Mouse (Mus musculus) lung, embryonic 16.5 days (tissue): ENCODE measurements around the gene Myh14. TPM values are rescaled to one million over a fixed set of nuclear protein-coding genes. Genes with fewer than 3 reads are reported as not detected.

Experiments
- ATAC-seq: fragments of 200-750 bp; cut with Nextera tagmentation; 2 replicates; pipeline ENCODE4 v1.8.0; 2017; ENCODE audit warnings: low read depth, mild to moderate bottlenecking, moderate library complexity
- H3K27ac ChIP-seq: fragments of 300-500 bp; sonication (generic); 2 replicates; pipeline ENCODE4 v1.5.1; 2014; ENCODE audit warnings: mild to moderate bottlenecking, control low read depth, low read length
- H3K27me3 ChIP-seq: fragments of 300-500 bp; sonication (generic); 2 replicates; pipeline ENCODE4 v1.6.1; 2014; ENCODE audit warnings: low read depth, low read length, mixed read lengths; ENCODE audit not compliant: control insufficient read depth, insufficient read depth
- H3K36me3 ChIP-seq: fragments of 300-500 bp; sonication (generic); 2 replicates; pipeline ENCODE4 v1.6.1; 2014; ENCODE audit warnings: low read length; ENCODE audit not compliant: control insufficient read depth, insufficient read depth
- H3K4me1 ChIP-seq: fragments of 300-500 bp; sonication (generic); replicated peaks from 2 replicates; pipeline ENCODE4 v1.6.1; 2014; ENCODE audit warnings: low read length, mixed read lengths; ENCODE audit not compliant: control insufficient read depth, insufficient read depth
- H3K4me2 ChIP-seq: fragments of 300-500 bp; sonication (generic); 2 replicates; pipeline ENCODE4 v1.6.1; 2014; ENCODE audit warnings: low read depth, low read length, control low read depth
- H3K4me3 ChIP-seq: fragments of 300-500 bp; sonication (generic); 2 replicates; pipeline ENCODE4 v1.5.1; 2014; ENCODE audit warnings: mild to moderate bottlenecking, low read length, control low read depth
- H3K9ac ChIP-seq: fragments of 300-500 bp; sonication (generic); 2 replicates; pipeline ENCODE4 v1.6.1; 2014; ENCODE audit warnings: low read length, control low read depth
- H3K9me3 ChIP-seq: fragments of 300-500 bp; sonication (generic); 2 replicates; pipeline ENCODE4 v1.6.1; 2016; ENCODE audit warnings: low read length; ENCODE audit not compliant: control insufficient read depth
- WGBS: fragments of 180-500 bp; shearing (Covaris S2); extraction: QIAGEN DNeasy Blood & Tissue Kit; methylation state at CpG from one replicate; pipeline ENCODE4 v1.1.7; 2014; 5-methylcytosine and 5-hydroxymethylcytosine counted together
- polyA plus RNA-seq: library from polyadenylated mRNA; unstranded; fragments of >200 nt; fragmentation: Nextera tagmentation; extraction: Ambion mirVana; gene quantifications from 2 replicates; pipeline ENCODE4 v1.2.1, GENCODE M21; 2015

Myh14 gene
- polyA plus RNA-seq, 1 experiment from 2014 or later = 38.8 TPM

DNA sequence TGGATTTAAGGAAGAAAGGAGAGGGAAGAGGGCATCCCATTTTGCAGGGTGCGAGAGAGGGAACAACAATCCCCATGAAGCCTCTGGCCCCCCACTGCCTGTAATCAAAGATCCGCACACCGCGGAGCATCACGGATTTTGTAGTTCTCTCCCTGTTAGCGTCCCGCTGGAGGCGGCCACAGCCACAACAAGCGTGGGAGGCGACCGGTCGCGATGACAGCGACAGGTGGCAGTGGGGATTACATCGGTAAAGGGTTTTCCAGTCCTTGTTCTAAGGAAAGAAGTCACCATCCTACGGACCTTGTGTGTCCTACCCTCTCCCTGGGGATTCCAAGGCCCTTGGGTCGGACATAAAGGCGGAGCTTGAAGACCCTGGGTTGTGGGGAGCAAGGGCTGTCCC is 83.7 kb downstream of the Myh14 start:
- peaks cover 47% of the 10 kb centered on the region for H3K27me3 ChIP-seq

DNA sequence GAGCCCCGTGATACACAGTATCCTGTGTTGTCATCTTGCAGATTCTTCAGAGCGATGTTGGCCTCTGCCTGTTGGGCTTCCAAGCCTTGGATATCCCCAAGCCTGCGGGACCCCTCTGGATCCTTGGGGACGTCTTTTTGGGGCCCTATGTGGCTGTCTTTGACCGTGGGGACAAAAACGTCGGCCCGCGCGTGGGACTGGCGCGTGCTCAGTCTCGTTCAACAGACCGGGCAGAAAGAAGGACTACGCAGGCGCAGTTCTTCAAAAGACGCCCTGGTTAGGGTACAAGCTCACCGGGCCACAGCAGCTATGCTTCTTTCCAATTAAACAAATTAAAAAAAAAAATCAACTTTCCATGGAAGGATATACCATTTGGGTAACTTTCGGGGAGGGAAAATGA is 84.1 kb downstream of the Myh14 start:
- Histone ChIP-seq H3K4me1 (peaks cover 25% of the 10 kb centered on the region), H3K4me2 (peak overlapping the region; percentile 49), H3K4me3 (peak overlapping the region; percentile 38; the same call in 1 of the 2 replicates), H3K27ac (no peak overlapping the region), H3K27me3 (peaks cover 43% of the 10 kb centered on the region), H3K36me3 (no peaks in the 10 kb centered on the region), H3K9ac (peak overlapping the region; percentile 27; the same call in 1 of the 2 replicates), H3K9me3 (no peaks in the 10 kb centered on the region)
- no peak for ATAC-seq
- WGBS = 13% methylated on average over 19 of the region's 19 CpGs

More for the DNA sequence above, 83.7 kb downstream of the Myh14 start:
- Histone ChIP-seq H3K36me3 (no peaks in the 10 kb centered on the region), H3K27ac (no peak overlapping the region), H3K9ac (peak overlapping the region; percentile 45), H3K4me1 (peaks cover 28% of the 10 kb centered on the region), H3K4me3 (peak overlapping the region; percentile 38), H3K9me3 (no peaks in the 10 kb centered on the region), H3K4me2 (peak overlapping the region; percentile 49)
- ATAC-seq = no peak
- 1% methylated on average over 18 of the region's 18 CpGs for WGBS

- ATAC-seq = no peak
- Histone ChIP-seq H3K9ac (no peak overlapping the region), H3K9me3 (no peaks in the 10 kb centered on the region), H3K4me1 (peaks cover 22% of the 10 kb centered on the region), H3K36me3 (no peaks in the 10 kb centered on the region), H3K4me2 (no peak overlapping the region), H3K4me3 (no peak overlapping the region), H3K27ac (no peak overlapping the region), H3K27me3 (peaks cover 34% of the 10 kb centered on the region)
- WGBS = 91% methylated on average over 6 of the region's 6 CpGs
Observed at GRCm38 (mm10) chr7:44585606-44586005, 85.0 kb downstream of the Myh14 start.

GRCm38 (mm10) chr7:44584921-44585320 is 85.7 kb downstream of the Myh14 start:
- Histone ChIP-seq H3K9ac (no peak overlapping the region), H3K4me2 (no peak overlapping the region), H3K9me3 (no peaks in the 10 kb centered on the region), H3K4me1 (peaks cover 18% of the 10 kb centered on the region), H3K27ac (no peak overlapping the region), H3K4me3 (no peak overlapping the region), H3K36me3 (no peaks in the 10 kb centered on the region), H3K27me3 (peaks cover 28% of the 10 kb centered on the region)
- WGBS = 83% methylated on average over 6 of the region's 6 CpGs
- ATAC-seq = no peak

GRCm38 (mm10) chr7:44584265-44584804 is 86.3 kb downstream of the Myh14 start:
- ATAC-seq = no peak
- no peak overlapping the region for H3K27ac ChIP-seq
- H3K4me1 ChIP-seq = peaks cover 12% of the 10 kb centered on the region
- H3K27me3 ChIP-seq = peaks cover 23% of the 10 kb centered on the region
- WGBS = 51% methylated on average over 4 of the region's 4 CpGs
- H3K9me3 ChIP-seq = no peaks in the 10 kb centered on the region
- no peak overlapping the region for H3K4me2 ChIP-seq
- no peak overlapping the region for H3K9ac ChIP-seq
- H3K36me3 ChIP-seq = no peaks in the 10 kb centered on the region
- no peak overlapping the region for H3K4me3 ChIP-seq

- 33% methylated on average over 1 of the region's 1 CpGs for WGBS
- no peak overlapping the region for H3K4me2 ChIP-seq
- peak; percentile 87 for ATAC-seq
- H3K9ac ChIP-seq = no peak overlapping the region
- H3K27me3 ChIP-seq = peaks cover 17% of the 10 kb centered on the region
- peaks cover 3% of the 10 kb centered on the region; the same call in 1 of the 2 replicates for H3K9me3 ChIP-seq
- H3K36me3 ChIP-seq = no peaks in the 10 kb centered on the region
- H3K27ac ChIP-seq = peak overlapping the region; percentile 86
- no peak overlapping the region for H3K4me3 ChIP-seq
- peaks cover 7% of the 10 kb centered on the region for H3K4me1 ChIP-seq
Observed at GRCm38 (mm10) chr7:44583146-44583545, 87.5 kb downstream of the Myh14 start.

GRCm38 (mm10) chr7:44582709-44583108 is 87.9 kb downstream of the Myh14 start:
- H3K36me3 ChIP-seq = no peaks in the 10 kb centered on the region
- peaks cover 3% of the 10 kb centered on the region; the same call in 1 of the 2 replicates for H3K9me3 ChIP-seq
- peak overlapping the region; percentile 86 for H3K27ac ChIP-seq
- 28% methylated on average over 5 of the region's 5 CpGs for WGBS
- H3K4me2 ChIP-seq = no peak overlapping the region; the same call in 1 of the 2 replicates
- H3K27me3 ChIP-seq = peaks cover 14% of the 10 kb centered on the region
- H3K4me1 ChIP-seq = peaks cover 7% of the 10 kb centered on the region
- H3K9ac ChIP-seq = no peak overlapping the region
- ATAC-seq = peak; percentile 64
- H3K4me3 ChIP-seq = no peak overlapping the region

DNA sequence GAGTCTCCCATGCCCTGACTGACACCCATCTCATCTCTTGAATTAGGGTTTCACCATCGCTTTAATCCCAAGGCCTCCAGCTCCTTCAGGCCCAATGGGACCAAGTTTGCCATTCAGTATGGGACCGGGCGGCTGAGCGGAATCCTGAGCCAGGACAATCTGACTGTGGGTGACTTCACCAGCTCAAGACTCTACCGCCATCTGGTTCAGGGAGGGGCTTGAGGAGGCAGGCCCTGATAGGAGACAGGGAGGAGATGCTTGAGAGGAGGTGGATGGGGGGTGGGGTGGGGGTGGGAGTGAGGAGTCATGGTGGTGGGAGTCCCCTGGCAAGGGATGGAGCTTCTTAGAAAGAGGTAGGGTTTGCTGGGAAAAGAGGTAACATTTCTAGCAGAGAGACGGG is 89.0 kb downstream of the Myh14 start:
- Histone ChIP-seq H3K9ac (no peak overlapping the region), H3K27me3 (peaks cover 5% of the 10 kb centered on the region; the same call in 1 of the 2 replicates), H3K4me2 (no peak overlapping the region), H3K27ac (0 out of 2 replicates have a peak overlapping the region, but pooled peaks have one; percentile 86), H3K36me3 (no peaks in the 10 kb centered on the region), H3K4me3 (no peak overlapping the region), H3K9me3 (peaks cover 3% of the 10 kb centered on the region; the same call in 1 of the 2 replicates), H3K4me1 (peaks cover 7% of the 10 kb centered on the region)
- WGBS = 71% methylated on average over 6 of the region's 6 CpGs
- no peak for ATAC-seq

GRCm38 (mm10) chr7:44576333-44576844 is 94.3 kb downstream of the Myh14 start:
- Histone ChIP-seq H3K4me1 (0 out of 2 replicates have a peak, but pooled peaks cover 3% of the 10 kb centered on the region), H3K4me3 (no peak overlapping the region), H3K4me2 (no peak overlapping the region), H3K36me3 (no peaks in the 10 kb centered on the region), H3K27me3 (no peaks in the 10 kb centered on the region), H3K27ac (no peak overlapping the region), H3K9ac (no peak overlapping the region), H3K9me3 (peaks cover 3% of the 10 kb centered on the region; the same call in 1 of the 2 replicates)
- WGBS = 28% methylated on average over 5 of the region's 5 CpGs
- no peak for ATAC-seq
